Mouse (Mus musculus): ENCODE results near the gene Tmem56. TPM values are rescaled to one million over a fixed set of nuclear protein-coding genes. Genes with fewer than 3 reads are reported as not detected.

Gene Tmem56
- total RNA-seq, 2 experiments from 2014 or later: 44.0 to 52.1 TPM

DNA sequence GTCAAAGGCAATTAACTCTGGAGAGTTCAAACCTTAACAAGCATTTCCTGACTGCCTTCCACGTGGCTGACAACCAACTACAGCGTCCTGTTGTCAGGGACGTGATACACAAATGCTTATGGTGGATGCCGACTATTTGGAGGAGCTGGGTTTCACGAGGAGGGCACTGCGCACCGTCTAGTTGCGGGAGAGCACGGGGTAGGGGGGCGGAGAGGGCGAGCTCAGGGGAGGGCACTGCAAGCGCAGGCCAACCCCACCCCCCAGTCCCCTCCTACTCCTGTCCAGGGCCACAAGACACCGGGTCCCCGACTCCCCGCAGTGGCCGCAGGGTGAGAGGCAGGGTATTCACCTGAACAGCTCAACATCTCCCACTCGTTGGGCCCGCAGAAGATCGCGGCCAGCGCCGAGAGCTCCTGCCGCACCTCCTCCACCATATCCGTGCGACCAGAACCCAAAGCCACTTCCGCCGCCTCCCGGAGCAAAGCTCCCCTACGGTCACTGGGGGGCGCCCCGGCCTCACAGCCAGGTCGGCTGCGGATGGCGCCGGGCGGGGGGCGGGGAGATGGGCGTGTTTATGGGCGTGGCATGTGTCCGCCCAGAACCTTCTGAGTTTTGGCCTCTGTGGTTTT lies 111.5 kb downstream of the Tmem56 start, which contains the start of gene Rwdd3:
Gene Rwdd3, minus strand, starts transcription at position 453 of the 629 bp plus-strand sequence.
- peak; percentile 87 for DNase-seq (ENCODE audit: low spot score)

DNA sequence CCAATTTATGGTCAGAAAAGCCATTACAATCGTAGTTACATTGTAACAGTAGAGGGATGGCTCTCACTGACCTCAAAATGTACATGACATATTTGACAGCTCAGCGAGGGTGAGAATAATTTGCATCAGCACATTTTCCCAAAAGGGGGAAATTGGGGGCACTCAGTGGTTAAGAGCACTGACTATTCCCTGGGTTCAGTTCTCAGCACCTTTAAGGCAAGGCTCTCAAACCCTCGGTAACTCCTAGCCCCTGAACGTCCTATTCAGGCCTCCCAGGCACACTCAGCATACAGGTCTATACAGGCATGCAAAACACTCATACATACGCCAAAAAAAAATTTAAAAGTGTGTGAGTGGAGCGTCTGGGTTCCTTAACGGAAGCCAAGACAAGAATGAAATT lies 112.3 kb downstream of the Tmem56 start:
- DNase-seq (ENCODE audit: low spot score): no peak

DNA sequence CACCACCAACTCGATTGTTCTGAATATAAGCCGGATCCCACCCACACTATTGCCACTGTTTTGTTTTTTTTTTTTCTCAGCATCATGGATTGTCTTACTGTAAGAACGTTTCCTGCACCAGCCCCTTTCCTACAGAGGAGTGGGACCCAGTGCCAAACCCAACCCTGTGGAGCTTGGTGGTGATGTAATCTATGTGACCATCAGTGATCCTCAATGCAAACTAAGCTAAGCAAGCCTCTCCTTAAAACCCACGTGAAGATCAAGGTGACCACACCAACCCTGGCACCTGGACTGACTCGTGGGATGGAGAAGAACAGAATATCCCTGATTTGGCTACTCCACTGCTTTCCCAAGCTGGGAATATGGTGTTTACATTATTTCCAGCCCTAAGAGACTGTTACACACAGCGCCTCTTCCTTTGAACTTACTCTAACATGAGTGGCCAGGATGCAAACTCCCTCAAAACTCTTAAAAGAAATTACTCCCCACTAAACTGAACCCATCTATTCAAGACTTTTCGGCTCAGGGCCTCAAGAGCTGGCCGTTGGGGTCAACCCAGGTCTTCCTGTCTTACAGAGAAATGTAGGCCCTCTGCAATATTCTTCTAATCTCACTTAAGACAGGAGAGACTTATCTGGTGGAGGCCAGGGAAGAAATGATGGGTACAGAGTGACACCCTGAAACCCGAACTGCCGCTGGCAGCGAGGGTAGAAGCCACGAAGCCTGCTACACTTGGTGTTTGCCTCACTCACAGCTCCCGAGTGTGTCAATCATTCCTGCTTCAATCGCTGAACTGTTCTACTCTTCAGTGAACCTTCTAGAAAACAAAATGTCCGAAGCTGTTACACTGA lies 113.6 kb downstream of the Tmem56 start:
- DNase-seq (ENCODE audit: low spot score): no peak

DNA sequence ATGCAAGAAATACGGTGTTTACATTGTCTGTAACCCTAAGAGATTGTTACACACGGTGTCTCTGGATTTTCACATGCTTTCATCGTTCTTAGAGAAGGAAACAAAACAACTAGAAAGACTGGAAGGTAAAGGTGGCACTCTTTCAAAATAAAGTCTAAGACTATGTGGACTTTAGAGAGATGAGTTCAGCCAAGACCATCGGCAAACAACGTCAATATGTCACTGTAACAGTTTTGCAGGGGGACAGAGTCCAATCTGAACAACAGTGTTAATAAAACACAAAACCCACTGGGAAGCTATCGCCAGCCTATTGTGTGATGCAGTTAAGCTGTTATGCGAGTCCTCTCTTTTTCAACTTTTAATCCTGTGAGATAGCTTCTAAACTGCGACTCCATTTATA lies 114.3 kb downstream of the Tmem56 start:
- DNase-seq (ENCODE audit: low spot score): no peak

DNA sequence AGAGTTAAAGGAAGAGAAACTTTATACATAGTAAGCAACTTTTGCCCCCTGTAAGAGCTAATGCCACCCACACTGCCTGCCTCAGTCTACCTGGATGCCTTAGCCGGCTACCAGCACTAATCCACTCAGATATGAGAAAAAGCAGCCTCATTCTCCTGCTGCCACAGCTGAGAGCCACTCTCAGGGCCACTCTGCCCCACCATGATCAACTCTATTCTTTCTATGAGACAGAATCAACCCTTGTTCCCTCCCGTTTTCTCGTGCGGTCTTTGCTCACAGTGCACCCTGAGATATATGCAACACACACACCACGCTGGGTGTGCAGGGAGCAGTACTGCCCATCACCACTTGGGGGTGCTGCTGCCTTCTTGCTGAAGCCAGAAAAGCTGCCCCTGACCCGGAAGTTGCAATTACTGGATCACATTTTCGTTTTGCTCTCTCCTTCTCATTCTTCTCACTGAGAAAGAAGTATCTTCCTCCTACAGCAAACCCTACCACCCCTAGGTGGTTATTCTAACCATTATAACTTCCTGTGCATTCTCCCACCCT lies 119.6 kb downstream of the Tmem56 start:
- DNase-seq (ENCODE audit: low spot score): peak; percentile 43

DNA sequence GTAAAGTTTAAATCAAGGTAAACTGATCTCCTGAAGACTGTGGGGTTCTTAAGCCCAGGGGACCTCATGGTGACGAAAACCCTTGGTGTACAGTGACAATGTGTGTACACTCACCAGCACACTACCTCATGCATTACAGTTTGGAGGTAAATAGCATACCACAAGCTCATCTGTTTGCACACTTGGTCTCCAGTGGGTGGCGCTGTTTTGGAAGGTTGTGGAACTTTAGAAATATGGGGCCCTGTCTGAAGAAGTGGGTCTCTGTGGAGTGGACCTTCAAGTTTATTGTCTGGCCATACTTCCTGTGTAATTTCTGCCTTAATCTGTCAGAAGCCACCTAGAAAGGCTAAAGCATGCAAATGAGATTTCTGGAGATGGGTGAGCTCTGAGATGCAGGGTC lies 121.2 kb downstream of the Tmem56 start:
- no peak for DNase-seq (ENCODE audit: low spot score)

DNA sequence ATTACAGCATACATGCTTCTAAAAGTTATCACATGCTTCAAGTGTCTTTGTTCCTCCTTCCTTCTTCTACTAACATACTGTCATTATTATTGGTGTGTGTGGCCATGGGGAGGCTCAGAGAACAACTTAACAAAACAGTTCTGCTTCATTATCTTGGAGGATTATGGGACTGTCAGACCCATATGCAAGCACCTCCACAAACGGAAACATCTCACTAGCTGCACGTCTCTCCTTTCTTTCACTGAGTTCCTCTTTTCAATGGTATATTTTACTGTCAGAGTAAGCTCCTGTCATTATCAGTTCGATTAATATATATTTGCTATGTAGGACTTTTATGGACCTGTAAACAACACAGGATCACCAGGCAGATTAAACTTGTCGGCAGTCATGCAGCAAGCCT lies 122.5 kb downstream of the Tmem56 start:
- no peak for DNase-seq (ENCODE audit: low spot score)

DNA sequence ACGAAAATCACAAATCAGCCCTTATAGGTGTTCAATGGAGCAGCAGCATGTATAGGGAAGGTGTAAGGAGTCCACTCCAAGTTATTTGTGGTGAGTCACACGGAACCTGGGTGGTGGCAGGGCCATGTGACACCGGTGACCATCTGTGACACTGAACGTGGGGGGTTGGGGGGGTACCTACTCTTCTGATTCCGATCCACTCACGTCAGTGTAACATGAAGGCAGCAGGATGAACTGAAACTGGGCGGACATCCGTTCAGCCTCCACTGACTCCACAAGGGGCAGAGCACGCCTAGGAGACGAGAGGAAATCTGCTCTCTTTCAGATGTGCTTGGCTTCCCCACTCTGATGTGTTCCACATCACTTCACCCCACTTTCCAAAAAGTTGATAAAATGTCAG lies 123.3 kb downstream of the Tmem56 start:
- no peak for DNase-seq (ENCODE audit: low spot score)

DNA sequence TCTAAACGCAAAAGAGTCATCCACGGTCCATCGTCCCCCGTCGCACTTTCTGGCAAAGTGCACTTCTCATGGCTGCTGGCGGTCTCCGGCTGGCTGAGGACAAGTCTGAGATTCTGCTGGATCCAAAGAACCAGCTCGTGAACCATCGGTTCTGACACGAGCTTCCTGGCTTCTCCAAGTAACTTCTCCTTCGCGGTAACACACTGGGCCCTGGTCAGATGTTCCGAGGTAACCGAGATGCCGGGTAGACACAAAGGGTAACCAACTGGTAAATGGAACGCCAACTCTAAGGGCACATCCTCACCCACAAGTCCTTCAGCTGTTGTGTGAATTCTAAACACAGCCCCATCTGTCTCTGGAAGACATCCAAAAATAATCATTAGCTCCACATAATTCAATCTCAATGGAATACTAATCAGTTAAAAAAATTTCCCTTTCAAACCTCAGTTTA lies 124.0 kb downstream of the Tmem56 start:
- no peak for DNase-seq (ENCODE audit: low spot score)

DNA sequence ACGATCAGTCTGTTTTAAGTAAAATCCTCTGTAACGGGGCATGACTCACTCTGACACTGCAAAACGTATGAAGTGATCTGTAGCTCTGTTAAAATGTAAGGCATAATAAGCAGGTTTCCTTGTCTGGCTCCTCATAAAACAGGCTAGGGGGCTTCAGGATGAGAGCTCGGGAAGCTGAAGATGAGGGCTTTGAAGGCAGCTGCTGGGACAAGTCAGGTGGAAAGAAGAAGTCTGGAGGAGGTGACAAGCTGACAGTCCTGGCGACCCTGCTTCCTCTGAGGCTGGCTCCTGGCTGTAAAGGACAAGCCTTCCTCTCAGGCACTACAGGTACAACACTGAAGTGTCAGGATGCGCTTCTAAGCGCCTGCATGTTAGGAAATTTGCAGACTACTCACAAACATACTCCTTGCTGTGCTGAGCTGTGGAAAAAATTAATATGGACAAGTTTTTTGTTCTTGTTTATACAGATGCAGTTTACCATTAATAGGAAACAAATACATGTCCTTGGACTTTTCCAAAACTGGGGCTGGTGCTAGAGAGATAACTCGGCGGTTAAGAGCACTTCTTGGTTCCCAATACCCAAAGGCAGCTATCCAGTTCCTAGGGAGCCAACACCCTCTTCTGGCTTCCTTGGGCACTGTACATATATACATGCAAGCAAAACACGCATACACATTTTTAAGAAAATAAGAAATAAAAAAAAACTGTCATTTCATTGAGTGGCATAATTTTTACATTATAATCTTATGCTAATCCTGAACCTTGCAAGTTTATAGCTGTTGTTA lies 125.2 kb downstream of the Tmem56 start:
- no peak for DNase-seq (ENCODE audit: low spot score)

DNA sequence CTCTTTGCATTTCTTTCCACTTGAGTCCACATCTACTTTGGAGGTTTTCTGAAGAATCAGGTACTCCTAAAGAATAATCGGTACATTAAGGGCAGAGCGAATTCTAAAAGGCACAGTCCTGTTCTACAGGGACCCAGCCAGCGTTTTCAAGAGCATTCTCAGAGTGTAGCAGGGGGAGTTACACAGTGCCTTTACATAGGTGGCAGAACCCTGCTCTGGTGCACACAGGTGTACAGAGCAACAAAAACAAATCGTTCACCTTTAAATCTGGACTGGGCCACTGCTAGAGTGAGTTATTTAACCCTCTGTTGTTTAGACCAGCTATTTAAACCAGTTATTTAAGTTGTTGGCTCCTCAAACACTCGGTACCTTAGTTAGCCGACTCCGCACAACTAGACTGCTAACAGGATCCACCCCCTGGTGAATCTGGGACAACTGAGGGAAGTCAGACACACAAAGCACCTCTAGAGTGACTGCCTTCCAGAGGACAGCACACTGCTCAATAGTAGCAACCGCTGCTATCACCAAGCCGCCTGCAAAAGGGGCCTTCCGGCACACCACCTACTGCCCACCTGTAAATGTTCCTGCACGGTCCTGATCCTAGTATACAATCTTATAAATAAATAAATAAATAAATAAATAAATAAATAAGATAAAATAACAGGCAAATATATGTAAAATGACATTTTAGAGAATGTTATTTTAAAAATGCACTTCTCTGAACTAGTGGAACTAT lies 126.3 kb downstream of the Tmem56 start:
- no peak for DNase-seq (ENCODE audit: low spot score)

DNA sequence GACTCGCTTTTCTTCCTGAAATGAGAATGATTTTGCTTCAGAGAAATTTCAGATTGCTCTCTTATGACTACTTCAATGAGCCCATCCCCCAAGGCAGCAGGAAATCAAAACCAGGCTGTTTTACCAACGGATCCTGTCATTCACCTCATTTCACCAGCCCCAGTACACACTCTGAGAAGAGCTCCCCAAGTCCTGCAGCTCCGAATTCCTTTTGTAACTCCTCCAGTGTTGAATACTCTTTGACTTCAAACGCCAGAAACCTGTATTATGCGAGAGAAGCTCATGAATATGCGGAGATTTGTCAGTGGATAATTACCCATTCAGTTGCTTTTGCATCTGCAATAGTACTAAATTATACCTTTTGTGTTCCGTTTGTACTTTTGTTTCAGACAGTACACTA lies 126.9 kb downstream of the Tmem56 start:
- no peak for DNase-seq (ENCODE audit: low spot score)

Other genes with a start within 250 kb of the Tmem56 start
- 1 to 10 TPM; 2.2 to 3.3 TPM for gene Rwdd3, start 111.4 kb downstream of the Tmem56 start, total RNA-seq (2021)
- gene Alg14, start 8.7 kb upstream of the Tmem56 start, total RNA-seq (2021): 1 to 10 TPM; 6.7 to 6.9 TPM
- gene Cnn3, start 143.4 kb upstream of the Tmem56 start, total RNA-seq (2021): 10 to 100 TPM; 15.2 to 21.6 TPM
- gene Slc44a3, start 249.3 kb upstream of the Tmem56 start, total RNA-seq (2021): not detected

Measured in gastrocnemius, adult 18-20 months (tissue).